Mouse (Mus musculus) liver, adult 2 months (tissue): ENCODE data around the gene Gadd45a.

Experiments
- CTCF ChIP-seq: fragments of 200-500 bp; IDR thresholded peaks from 2 replicates; pipeline ENCODE4 v1.5.1; 2011; ENCODE audit warnings: low read depth, low read length, control low read depth
- POLR2A ChIP-seq: fragments of 200-500 bp; IDR thresholded peaks from 2 replicates; pipeline ENCODE4 v1.6.1; 2011; ENCODE audit warnings: low read length, control low read depth; ENCODE audit not compliant: insufficient read depth; ENCODE audit errors: extremely low read depth

DNA sequence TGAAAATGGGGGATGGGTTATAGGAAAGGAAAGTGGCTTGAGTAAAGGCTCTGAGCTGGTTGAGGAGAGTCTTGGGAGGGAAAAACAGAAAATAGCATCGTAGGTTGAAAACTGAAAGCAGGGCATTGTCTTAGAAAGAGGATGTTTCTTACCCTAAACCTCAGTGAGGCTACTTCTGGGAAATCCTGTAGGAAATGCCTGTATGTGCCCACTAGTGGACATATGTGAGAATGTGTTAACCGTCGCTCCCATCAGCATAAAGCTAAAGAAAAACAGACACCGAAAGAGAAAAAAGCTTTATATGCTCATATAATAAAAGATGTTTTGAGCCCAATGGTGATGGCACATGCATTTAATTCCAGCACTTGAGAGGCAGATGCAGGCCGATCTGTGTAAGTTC is 22.8 kb upstream of the Gadd45a start:
- TF ChIP-seq CTCF: no peak
- TF ChIP-seq POLR2A: no peak
